Mouse (Mus musculus): ENCODE measurements around the gene Ssbp4. TPM values are rescaled to one million over a fixed set of nuclear protein-coding genes. Genes with fewer than 3 reads are reported as not detected.

The Ssbp4 gene
- polyA plus RNA-seq, 1 experiment: 138 TPM

GRCm38 (mm10) chr8:70601271-70601649 is 7.4 kb downstream of the Ssbp4 start:
- no peak for TF ChIP-seq CTCF (IDR thresholded peaks at IDR 0.05; ENCODE audit: extremely low read depth, insufficient read length, insufficient replicate concordance, low read depth, low read length)
- TF ChIP-seq POLR2A (IDR thresholded peaks at IDR 0.05; ENCODE audit: low read depth, low read length): no peak
- no peaks in the 10 kb centered on the region for H3K27me3 ChIP-seq (ENCODE audit: control insufficient read depth, insufficient read depth, low read length)
- 0 out of 2 replicates have a peak overlapping the region, but pooled peaks have one; percentile 14 for H3K4me3 ChIP-seq (ENCODE audit: low read depth, low read length)
- H3K27ac ChIP-seq (ENCODE audit: insufficient read depth, low read depth, low read length): no peak overlapping the region
- peaks cover 6% of the 10 kb centered on the region for H3K4me1 ChIP-seq (ENCODE audit: control insufficient read depth, insufficient read depth, insufficient read length, low read length)
- peaks cover 12% of the 10 kb centered on the region; the same call in 1 of the 2 replicates for H3K36me3 ChIP-seq (ENCODE audit: control insufficient read depth, insufficient read depth, low read length)
- WGBS: 16% methylated on average over 26 of the region's 26 CpGs

DNA sequence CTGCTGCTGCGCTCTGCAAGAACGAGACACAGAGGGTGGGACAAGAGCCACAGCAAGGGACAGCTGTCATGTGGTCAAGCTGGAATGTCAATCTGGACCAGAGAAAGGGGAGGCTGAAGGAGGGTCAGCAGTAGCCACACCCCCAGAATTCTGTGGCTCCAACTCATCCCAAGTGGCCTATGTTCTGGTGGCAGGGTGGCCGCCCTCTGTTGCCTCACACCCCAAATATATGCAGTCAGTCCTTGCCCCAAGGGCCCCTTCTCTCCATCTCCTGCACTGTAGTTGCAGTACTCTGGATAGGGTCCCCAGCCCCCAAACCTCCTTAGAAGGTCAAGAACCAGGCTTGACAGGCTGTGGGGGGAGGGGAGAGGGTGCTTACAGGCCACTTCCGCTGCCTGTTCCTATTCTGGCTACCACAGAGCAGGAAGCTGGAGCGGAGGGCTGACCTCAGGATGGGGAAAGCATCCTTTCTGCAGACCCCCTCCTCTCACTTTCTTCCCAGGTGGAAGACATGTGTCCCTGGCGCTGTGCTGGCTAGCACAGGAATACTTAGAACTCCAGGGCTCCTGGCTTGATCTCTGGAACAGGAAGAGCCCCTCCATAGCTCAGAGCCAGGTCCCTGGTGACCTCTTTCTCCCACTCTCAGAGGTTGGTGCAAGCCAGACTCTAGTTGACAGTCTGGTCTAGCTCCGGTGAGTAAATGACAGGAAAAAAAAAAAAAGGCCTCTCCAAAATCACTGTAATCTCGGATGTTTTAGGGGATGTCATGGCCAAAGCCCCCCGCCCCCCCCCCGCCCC is 8.0 kb downstream of the Ssbp4 start:
- Histone ChIP-seq H3K27me3 (ENCODE audit: control insufficient read depth, insufficient read depth, low read length) (no peaks in the 10 kb centered on the region), H3K4me3 (ENCODE audit: low read depth, low read length) (no peak overlapping the region), H3K27ac (ENCODE audit: insufficient read depth, low read depth, low read length) (peak overlapping the region; percentile 6; the same call in 1 of the 2 replicates), H3K4me1 (ENCODE audit: control insufficient read depth, insufficient read depth, insufficient read length, low read length) (peaks cover 6% of the 10 kb centered on the region), H3K36me3 (ENCODE audit: control insufficient read depth, insufficient read depth, low read length) (peaks cover 16% of the 10 kb centered on the region; the same call in 1 of the 2 replicates)
- WGBS: 55% methylated on average over 10 of the region's 10 CpGs
- TF ChIP-seq POLR2A (IDR thresholded peaks at IDR 0.05; ENCODE audit: low read depth, low read length) (no peak), CTCF (IDR thresholded peaks at IDR 0.05; ENCODE audit: extremely low read depth, insufficient read length, insufficient replicate concordance, low read depth, low read length) (no peak)

- H3K27ac ChIP-seq (ENCODE audit: insufficient read depth, low read depth, low read length): no peak overlapping the region
- H3K4me1 ChIP-seq (ENCODE audit: control insufficient read depth, insufficient read depth, insufficient read length, low read length): peaks cover 13% of the 10 kb centered on the region
- no peak for TF ChIP-seq CTCF (IDR thresholded peaks at IDR 0.05; ENCODE audit: extremely low read depth, insufficient read length, insufficient replicate concordance, low read depth, low read length)
- H3K4me3 ChIP-seq (ENCODE audit: low read depth, low read length): no peak overlapping the region
- no peaks in the 10 kb centered on the region for H3K27me3 ChIP-seq (ENCODE audit: control insufficient read depth, insufficient read depth, low read length)
- peaks cover 16% of the 10 kb centered on the region; the same call in 1 of the 2 replicates for H3K36me3 ChIP-seq (ENCODE audit: control insufficient read depth, insufficient read depth, low read length)
- WGBS: 89% methylated on average over 12 of the region's 12 CpGs
Measured at GRCm38 (mm10) chr8:70599507-70600290, 9.0 kb downstream of the Ssbp4 start.

DNA sequence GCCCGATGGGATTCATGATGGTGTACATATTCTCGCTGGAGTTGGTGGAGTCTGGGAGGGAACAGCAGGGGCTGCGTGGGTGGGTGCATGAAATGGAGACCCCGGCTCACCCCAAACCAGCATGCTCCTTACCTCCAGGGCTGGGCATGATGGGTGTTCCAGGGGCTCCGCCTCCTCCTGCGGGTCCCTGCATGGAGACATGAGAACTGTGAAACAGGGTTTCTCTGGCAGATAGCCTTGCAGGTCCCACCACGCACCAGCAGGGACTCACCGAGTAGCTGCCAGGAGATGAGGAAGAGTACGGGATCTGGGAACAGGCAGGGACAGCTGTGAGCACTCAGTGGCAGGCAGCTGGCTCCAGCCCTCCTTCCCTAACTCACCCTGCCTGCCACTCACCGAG is 9.9 kb downstream of the Ssbp4 start:
- H3K36me3 ChIP-seq (ENCODE audit: control insufficient read depth, insufficient read depth, low read length): peaks cover 16% of the 10 kb centered on the region; the same call in 1 of the 2 replicates
- no peaks in the 10 kb centered on the region for H3K27me3 ChIP-seq (ENCODE audit: control insufficient read depth, insufficient read depth, low read length)
- H3K4me1 ChIP-seq (ENCODE audit: control insufficient read depth, insufficient read depth, insufficient read length, low read length): peaks cover 13% of the 10 kb centered on the region
- 63% methylated on average over 10 of the region's 10 CpGs for WGBS
- TF ChIP-seq POLR2A (IDR thresholded peaks at IDR 0.05; ENCODE audit: low read depth, low read length) (no peak), CTCF (IDR thresholded peaks at IDR 0.05; ENCODE audit: extremely low read depth, insufficient read length, insufficient replicate concordance, low read depth, low read length) (no peak)
- H3K4me3 ChIP-seq (ENCODE audit: low read depth, low read length): no peak overlapping the region
- no peak overlapping the region for H3K27ac ChIP-seq (ENCODE audit: insufficient read depth, low read depth, low read length)

DNA sequence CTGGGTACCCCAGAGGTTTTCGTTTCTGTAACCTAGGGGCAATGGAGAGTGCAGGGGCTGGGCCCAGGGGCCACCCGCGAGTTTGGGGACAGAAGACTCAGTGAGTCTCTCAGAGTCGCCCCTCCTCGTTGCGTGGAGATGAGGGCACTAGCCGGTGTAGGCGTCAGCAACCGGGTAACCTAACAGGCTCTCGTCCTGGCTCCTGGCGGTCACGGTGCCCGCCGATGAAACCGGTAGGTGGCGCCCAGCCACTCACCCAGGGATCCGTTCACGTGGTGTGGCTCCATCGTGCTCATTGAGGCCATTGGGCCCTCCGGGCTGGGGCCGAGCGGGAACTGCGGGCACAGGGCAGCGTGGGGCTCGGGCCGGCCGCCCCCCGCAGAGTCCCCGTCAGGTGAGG is 10.4 kb downstream of the Ssbp4 start:
- TF ChIP-seq POLR2A (IDR thresholded peaks at IDR 0.05; ENCODE audit: low read depth, low read length): no peak
- TF ChIP-seq CTCF (IDR thresholded peaks at IDR 0.05; ENCODE audit: extremely low read depth, insufficient read length, insufficient replicate concordance, low read depth, low read length): peak; percentile 50; the same call in 1 of the 2 replicates
- Histone ChIP-seq H3K4me3 (ENCODE audit: low read depth, low read length) (no peak overlapping the region; the same call in 1 of the 2 replicates), H3K27ac (ENCODE audit: insufficient read depth, low read depth, low read length) (no peak overlapping the region)

DNA sequence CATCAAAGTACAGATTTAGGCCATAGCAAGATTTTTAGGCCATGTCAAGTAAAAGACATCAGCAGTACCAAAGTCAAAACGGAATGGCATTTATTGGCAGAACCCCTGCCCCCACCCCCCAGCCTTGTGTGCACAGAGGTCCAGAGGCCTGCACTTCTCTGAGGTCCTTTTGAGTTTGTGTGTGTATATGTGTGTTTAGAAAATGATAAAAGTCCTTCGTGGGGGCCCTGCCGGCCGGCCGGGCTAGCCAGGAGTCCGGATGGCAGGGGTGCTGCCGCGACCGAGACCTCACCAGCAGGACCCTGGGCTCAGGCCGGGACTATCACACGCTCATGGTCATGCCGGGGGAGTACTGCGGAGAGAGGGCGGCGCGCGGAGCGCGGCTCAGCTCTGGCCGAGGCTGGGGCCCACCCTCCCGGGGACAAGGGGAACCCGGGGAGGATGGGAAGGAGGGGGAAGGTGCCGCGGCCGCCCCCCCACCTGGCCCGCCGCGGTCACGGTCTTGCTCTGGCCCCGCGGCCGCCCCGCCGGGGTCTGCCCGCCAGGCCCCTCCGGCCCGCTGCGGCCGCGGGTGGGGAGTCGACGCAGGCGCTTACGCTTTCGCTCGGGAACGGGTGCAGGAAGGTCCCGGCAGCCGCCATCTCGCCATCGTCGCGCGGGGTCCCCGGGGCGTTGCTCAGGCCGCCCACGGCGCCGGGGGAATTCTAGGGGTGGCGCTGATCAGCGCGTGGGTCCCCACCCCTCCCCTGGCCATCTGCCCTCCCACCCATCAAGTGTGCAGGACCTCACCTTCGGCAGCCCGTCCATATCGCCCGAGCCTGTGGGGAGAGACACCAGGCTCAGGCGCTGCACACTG is 11.0 kb downstream of the Ssbp4 start:
- Histone ChIP-seq H3K27ac (ENCODE audit: insufficient read depth, low read depth, low read length) (no peak overlapping the region), H3K27me3 (ENCODE audit: control insufficient read depth, insufficient read depth, low read length) (no peaks in the 10 kb centered on the region), H3K4me3 (ENCODE audit: low read depth, low read length) (no peak overlapping the region; the same call in 1 of the 2 replicates), H3K36me3 (ENCODE audit: control insufficient read depth, insufficient read depth, low read length) (peaks cover 16% of the 10 kb centered on the region; the same call in 1 of the 2 replicates), H3K4me1 (ENCODE audit: control insufficient read depth, insufficient read depth, insufficient read length, low read length) (peaks cover 13% of the 10 kb centered on the region)
- 71% methylated on average over 66 of the region's 68 CpGs for WGBS
- TF ChIP-seq POLR2A (IDR thresholded peaks at IDR 0.05; ENCODE audit: low read depth, low read length): no peak
- no peak for TF ChIP-seq CTCF (IDR thresholded peaks at IDR 0.05; ENCODE audit: extremely low read depth, insufficient read length, insufficient replicate concordance, low read depth, low read length)

More for the DNA sequence above, 10.4 kb downstream of the Ssbp4 start:
- peaks cover 13% of the 10 kb centered on the region for H3K4me1 ChIP-seq (ENCODE audit: control insufficient read depth, insufficient read depth, insufficient read length, low read length)
- H3K36me3 ChIP-seq (ENCODE audit: control insufficient read depth, insufficient read depth, low read length): peaks cover 16% of the 10 kb centered on the region; the same call in 1 of the 2 replicates
- WGBS: 45% methylated on average over 29 of the region's 29 CpGs
- H3K27me3 ChIP-seq (ENCODE audit: control insufficient read depth, insufficient read depth, low read length): no peaks in the 10 kb centered on the region
